Mouse (Mus musculus): ENCODE measurements around the gene P3h2. TPM values are rescaled to one million over a fixed set of nuclear protein-coding genes. Genes with fewer than 3 reads are reported as not detected.
A peak's percentile ranks its signal among the peaks of the same experiment; 100 is the strongest.

The P3h2 gene
- polyA plus RNA-seq, 1 experiment from 2014 or later = 2.3 TPM

- 50% methylated on average over 9 of the region's 9 CpGs for WGBS
- Histone ChIP-seq H3K4me1 (replicated peaks; ENCODE audit: control insufficient read depth, insufficient read depth) (no peaks in the 10 kb centered on the region), H3K4me2 (replicated peaks; ENCODE audit: low read depth) (no peak overlapping the region), H3K27me3 (ENCODE audit: control insufficient read depth, insufficient read depth, low read length) (no peaks in the 10 kb centered on the region), H3K27ac (replicated peaks) (no peak overlapping the region), H3K36me3 (ENCODE audit: control insufficient read depth, insufficient read depth, low read length) (no peaks in the 10 kb centered on the region), H3K4me3 (ENCODE audit: low read depth, low read length) (no peak overlapping the region), H3K9me3 (ENCODE audit: control insufficient read depth, low read length) (no peaks in the 10 kb centered on the region), H3K9ac (ENCODE audit: low read length) (no peak overlapping the region)
- DNase-seq (ENCODE audit: low spot score) = no peak
- no peak for ATAC-seq (ENCODE audit: low FRiP score, low TSS enrichment)
- TF ChIP-seq EP300 (optimal IDR thresholded peaks at IDR 0.05) (no peak), CTCF (IDR thresholded peaks at IDR 0.05; ENCODE audit: low read depth) (no peak)
These were observed 102.7 kb downstream of the P3h2 start for GRCm38 (mm10) chr16:26002848-26003247.

- no peaks in the 10 kb centered on the region for H3K4me1 ChIP-seq (replicated peaks; ENCODE audit: control insufficient read depth, insufficient read depth)
- H3K27ac ChIP-seq (replicated peaks) = no peak overlapping the region
- H3K4me3 ChIP-seq (ENCODE audit: low read depth, low read length) = no peak overlapping the region
- H3K9ac ChIP-seq (ENCODE audit: low read length) = no peak overlapping the region
- no peaks in the 10 kb centered on the region for H3K36me3 ChIP-seq (ENCODE audit: control insufficient read depth, insufficient read depth, low read length)
- DNase-seq (ENCODE audit: low spot score) (no peak), ATAC-seq (ENCODE audit: low FRiP score, low TSS enrichment) (no peak)
- H3K27me3 ChIP-seq (ENCODE audit: control insufficient read depth, insufficient read depth, low read length) = no peaks in the 10 kb centered on the region
- no peaks in the 10 kb centered on the region for H3K9me3 ChIP-seq (ENCODE audit: control insufficient read depth, low read length)
- no peak for TF ChIP-seq CTCF (IDR thresholded peaks at IDR 0.05; ENCODE audit: low read depth)
- no peak for TF ChIP-seq EP300 (optimal IDR thresholded peaks at IDR 0.05)
- WGBS = 91% methylated on average over 3 of the region's 3 CpGs
- H3K4me2 ChIP-seq (replicated peaks; ENCODE audit: low read depth) = no peak overlapping the region
These were observed 111.0 kb downstream of the P3h2 start for GRCm38 (mm10) chr16:25994605-25995004.

DNA sequence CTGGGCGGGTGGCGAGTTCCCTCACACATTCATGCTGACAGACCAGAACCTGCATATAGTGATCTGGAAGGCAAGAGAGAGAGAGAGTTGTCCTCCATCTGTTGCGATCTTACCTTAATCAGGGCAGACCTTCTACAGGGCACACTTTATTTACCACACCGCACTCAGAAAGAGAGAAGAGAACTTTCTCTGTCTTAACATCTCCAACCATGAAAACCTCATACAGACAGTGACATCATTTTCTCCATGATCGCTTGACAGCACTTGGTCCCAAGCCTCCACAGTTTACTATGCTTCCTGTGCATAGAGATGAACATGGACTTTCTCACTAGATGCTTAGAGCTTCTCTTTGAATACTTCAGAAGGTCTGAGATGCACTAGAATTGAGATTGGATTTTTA lies 118.4 kb downstream of the P3h2 start:
- Histone ChIP-seq H3K4me3 (ENCODE audit: low read depth, low read length) (no peak overlapping the region), H3K27ac (replicated peaks) (no peak overlapping the region), H3K27me3 (ENCODE audit: control insufficient read depth, insufficient read depth, low read length) (no peaks in the 10 kb centered on the region), H3K9me3 (ENCODE audit: control insufficient read depth, low read length) (no peaks in the 10 kb centered on the region), H3K36me3 (ENCODE audit: control insufficient read depth, insufficient read depth, low read length) (no peaks in the 10 kb centered on the region), H3K4me2 (replicated peaks; ENCODE audit: low read depth) (no peak overlapping the region), H3K4me1 (replicated peaks; ENCODE audit: control insufficient read depth, insufficient read depth) (no peaks in the 10 kb centered on the region), H3K9ac (ENCODE audit: low read length) (no peak overlapping the region)
- WGBS = 98% methylated on average over 5 of the region's 5 CpGs
- ATAC-seq (ENCODE audit: low FRiP score, low TSS enrichment) = no peak
- no peak for DNase-seq (ENCODE audit: low spot score)
- TF ChIP-seq EP300 (optimal IDR thresholded peaks at IDR 0.05) (no peak), CTCF (IDR thresholded peaks at IDR 0.05; ENCODE audit: low read depth) (no peak)

- H3K4me3 ChIP-seq (ENCODE audit: low read depth, low read length) = no peak overlapping the region
- ATAC-seq (ENCODE audit: low FRiP score, low TSS enrichment) (no peak), DNase-seq (ENCODE audit: low spot score) (no peak)
- no peaks in the 10 kb centered on the region for H3K36me3 ChIP-seq (ENCODE audit: control insufficient read depth, insufficient read depth, low read length)
- TF ChIP-seq CTCF (IDR thresholded peaks at IDR 0.05; ENCODE audit: low read depth) (peak; percentile 71), EP300 (optimal IDR thresholded peaks at IDR 0.05) (no peak)
- no peak overlapping the region for H3K4me2 ChIP-seq (replicated peaks; ENCODE audit: low read depth)
- H3K9me3 ChIP-seq (ENCODE audit: control insufficient read depth, low read length) = no peaks in the 10 kb centered on the region
- no peak overlapping the region for H3K9ac ChIP-seq (ENCODE audit: low read length)
- H3K4me1 ChIP-seq (replicated peaks; ENCODE audit: control insufficient read depth, insufficient read depth) = no peaks in the 10 kb centered on the region
- no peak overlapping the region for H3K27ac ChIP-seq (replicated peaks)
- 45% methylated on average over 4 of the region's 4 CpGs for WGBS
- no peaks in the 10 kb centered on the region for H3K27me3 ChIP-seq (ENCODE audit: control insufficient read depth, insufficient read depth, low read length)
These were observed 121.9 kb downstream of the P3h2 start for GRCm38 (mm10) chr16:25983635-25984034.

DNA sequence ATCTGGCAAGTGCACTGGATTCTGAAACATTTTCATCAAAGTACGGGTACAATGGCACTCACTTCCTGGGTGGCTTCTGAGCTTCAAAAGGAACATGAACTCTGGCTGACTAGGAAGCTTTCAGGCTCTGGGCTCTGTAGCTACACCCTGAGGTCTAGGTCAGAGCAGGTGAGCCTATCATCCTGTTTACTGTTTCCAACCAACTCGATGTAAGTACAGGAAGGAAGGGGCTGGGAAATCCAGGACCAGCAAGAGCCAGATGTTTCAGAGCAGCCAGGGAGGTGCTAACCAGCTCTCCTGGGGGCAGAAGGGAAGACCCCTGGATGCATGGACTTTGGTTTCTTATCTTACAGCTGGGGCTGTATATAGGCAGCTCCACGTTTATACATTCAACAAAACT lies 126.5 kb downstream of the P3h2 start:
- no peak for TF ChIP-seq CTCF (IDR thresholded peaks at IDR 0.05; ENCODE audit: low read depth)
- no peak for TF ChIP-seq EP300 (optimal IDR thresholded peaks at IDR 0.05)
- Histone ChIP-seq H3K9ac (ENCODE audit: low read length) (no peak overlapping the region), H3K27ac (replicated peaks) (no peak overlapping the region), H3K4me1 (replicated peaks; ENCODE audit: control insufficient read depth, insufficient read depth) (no peaks in the 10 kb centered on the region), H3K36me3 (ENCODE audit: control insufficient read depth, insufficient read depth, low read length) (no peaks in the 10 kb centered on the region), H3K4me3 (ENCODE audit: low read depth, low read length) (no peak overlapping the region), H3K27me3 (ENCODE audit: control insufficient read depth, insufficient read depth, low read length) (no peaks in the 10 kb centered on the region), H3K4me2 (replicated peaks; ENCODE audit: low read depth) (no peak overlapping the region), H3K9me3 (ENCODE audit: control insufficient read depth, low read length) (no peaks in the 10 kb centered on the region)
- DNase-seq (ENCODE audit: low spot score) (no peak), ATAC-seq (ENCODE audit: low FRiP score, low TSS enrichment) (no peak)
- WGBS = 50% methylated on average over 3 of the region's 3 CpGs

- H3K9ac ChIP-seq (ENCODE audit: low read length) = no peak overlapping the region
- TF ChIP-seq CTCF (IDR thresholded peaks at IDR 0.05; ENCODE audit: low read depth) = no peak
- TF ChIP-seq EP300 (optimal IDR thresholded peaks at IDR 0.05) = no peak
- ATAC-seq (ENCODE audit: low FRiP score, low TSS enrichment) = no peak
- 91% methylated on average over 2 of the region's 2 CpGs for WGBS
- H3K4me2 ChIP-seq (replicated peaks; ENCODE audit: low read depth) = no peak overlapping the region
- no peaks in the 10 kb centered on the region for H3K9me3 ChIP-seq (ENCODE audit: control insufficient read depth, low read length)
- no peaks in the 10 kb centered on the region for H3K27me3 ChIP-seq (ENCODE audit: control insufficient read depth, insufficient read depth, low read length)
- no peaks in the 10 kb centered on the region for H3K36me3 ChIP-seq (ENCODE audit: control insufficient read depth, insufficient read depth, low read length)
- H3K4me1 ChIP-seq (replicated peaks; ENCODE audit: control insufficient read depth, insufficient read depth) = no peaks in the 10 kb centered on the region
- no peak overlapping the region for H3K27ac ChIP-seq (replicated peaks)
- DNase-seq (ENCODE audit: low spot score) = no peak
- H3K4me3 ChIP-seq (ENCODE audit: low read depth, low read length) = no peak overlapping the region
These were observed 128.4 kb downstream of the P3h2 start for GRCm38 (mm10) chr16:25977210-25977609.
